Mouse (Mus musculus) lung, postnatal 0 days (tissue): ENCODE results near the gene Gna11. TPM values are rescaled to one million over a fixed set of nuclear protein-coding genes. Genes with fewer than 3 reads are reported as not detected.

Source experiments
- ATAC-seq: fragments of 200-750 bp; cut with Nextera tagmentation; 2 replicates; pipeline ENCODE4 v1.8.0; 2017; ENCODE audit warnings: moderate library complexity
- DNase-seq: peaks from one replicate; pipeline ENCODE4 v3.0.0-alpha.2; 2016; ENCODE audit warnings: low spot score
- H3K27ac ChIP-seq: fragments of 300-500 bp; sonication (generic); 2 replicates; pipeline ENCODE4 v1.5.1; 2014; ENCODE audit warnings: antibody characterized with exemption, mild to moderate bottlenecking, low read length, mixed read lengths
- H3K27me3 ChIP-seq: fragments of 300-500 bp; sonication (generic); replicated peaks from 2 replicates; pipeline ENCODE4 v1.6.1; 2014; ENCODE audit warnings: low read length, mixed read lengths; ENCODE audit not compliant: insufficient read depth
- H3K36me3 ChIP-seq: fragments of 300-500 bp; sonication (generic); 2 replicates; pipeline ENCODE4 v1.6.1; 2014; ENCODE audit warnings: low read length, mixed read lengths; ENCODE audit not compliant: insufficient read depth
- H3K4me1 ChIP-seq: fragments of 300-500 bp; sonication (generic); 2 replicates; pipeline ENCODE4 v1.6.1; 2014; ENCODE audit warnings: antibody characterized with exemption, low read depth, low read length, mixed read lengths; ENCODE audit not compliant: insufficient read depth
- H3K4me2 ChIP-seq: fragments of 300-500 bp; sonication (generic); replicated peaks from 2 replicates; pipeline ENCODE4 v1.6.1; 2014; ENCODE audit warnings: low read depth, mild to moderate bottlenecking, low read length, moderate library complexity, mixed read lengths
- H3K4me3 ChIP-seq: fragments of 300-500 bp; sonication (generic); 2 replicates; pipeline ENCODE4 v1.5.1; 2014; ENCODE audit warnings: low read depth, low read length
- H3K9ac ChIP-seq: fragments of 300-500 bp; sonication (generic); replicated peaks from 2 replicates; pipeline ENCODE4 v1.6.1; 2014; ENCODE audit warnings: low read depth, mild to moderate bottlenecking
- H3K9me3 ChIP-seq: fragments of 300-500 bp; sonication (generic); 2 replicates; pipeline ENCODE4 v1.6.1; 2016; ENCODE audit warnings: low read length, mixed read lengths
- CTCF ChIP-seq: IDR thresholded peaks from 2 replicates; pipeline ENCODE4 v1.5.1; 2016; ENCODE audit warnings: antibody characterized with exemption, mild to moderate bottlenecking
- EP300 ChIP-seq: IDR thresholded peaks from 2 replicates; pipeline ENCODE4 v1.6.1; 2016; ENCODE audit warnings: antibody characterized with exemption, mild to moderate bottlenecking, control low read depth
- WGBS: fragments of 180-500 bp; shearing (Covaris S2); extraction: QIAGEN DNeasy Blood & Tissue Kit; methylation state at CpG from one replicate; pipeline ENCODE4 v1.1.7; 2014; 5-methylcytosine and 5-hydroxymethylcytosine counted together
- polyA plus RNA-seq: library from polyadenylated mRNA; unstranded; fragments of >200 nt; fragmentation: Nextera tagmentation; extraction: Ambion mirVana; gene quantifications from 2 replicates; pipeline ENCODE4 v1.2.1, GENCODE M21; 2015

Gene Gna11
- polyA plus RNA-seq, 1 experiment from 2014 or later: 62.5 TPM

GRCm38 (mm10) chr10:81494260-81495041, 50.5 kb downstream of the Gna11 start:
- peak overlapping the region; percentile 80; the same call in 1 of the 2 replicates for H3K9ac ChIP-seq
- H3K4me1 ChIP-seq: peaks cover 13% of the 10 kb centered on the region; the same call in 1 of the 2 replicates
- no peak for ATAC-seq
- no peak overlapping the region; the same call in 1 of the 2 replicates for H3K4me3 ChIP-seq
- H3K4me2 ChIP-seq: peak overlapping the region; percentile 86; the same call in 1 of the 2 replicates
- TF ChIP-seq EP300 (no peak), CTCF (no peak)
- no peaks in the 10 kb centered on the region for H3K9me3 ChIP-seq
- H3K27me3 ChIP-seq: no peaks in the 10 kb centered on the region
- 84% methylated on average over 11 of the region's 11 CpGs for WGBS
- DNase-seq: no peak
- H3K27ac ChIP-seq: no peak overlapping the region
- peaks cover 17% of the 10 kb centered on the region for H3K36me3 ChIP-seq

- 78% methylated on average over 8 of the region's 8 CpGs for WGBS
- H3K27ac ChIP-seq: no peak overlapping the region
- no peaks in the 10 kb centered on the region for H3K9me3 ChIP-seq
- H3K4me2 ChIP-seq: no peak overlapping the region
- peaks cover 20% of the 10 kb centered on the region for H3K36me3 ChIP-seq
- TF ChIP-seq CTCF (peak; percentile 61), EP300 (no peak)
- ATAC-seq: no peak
- H3K4me3 ChIP-seq: no peak overlapping the region
- H3K4me1 ChIP-seq: peaks cover 13% of the 10 kb centered on the region; the same call in 1 of the 2 replicates
- no peak for DNase-seq
- H3K27me3 ChIP-seq: no peaks in the 10 kb centered on the region
- no peak overlapping the region for H3K9ac ChIP-seq
Measured at GRCm38 (mm10) chr10:81493601-81494220, 51.3 kb downstream of the Gna11 start.

GRCm38 (mm10) chr10:81492606-81493240, 52.3 kb downstream of the Gna11 start:
- Histone ChIP-seq H3K36me3 (peaks cover 30% of the 10 kb centered on the region), H3K4me2 (no peak overlapping the region), H3K4me1 (peaks cover 13% of the 10 kb centered on the region; the same call in 1 of the 2 replicates), H3K4me3 (no peak overlapping the region), H3K9me3 (no peaks in the 10 kb centered on the region), H3K27ac (no peak overlapping the region), H3K9ac (no peak overlapping the region), H3K27me3 (no peaks in the 10 kb centered on the region)
- no peak for ATAC-seq
- 89% methylated on average over 11 of the region's 11 CpGs for WGBS
- no peak for TF ChIP-seq EP300
- no peak for TF ChIP-seq CTCF
- no peak for DNase-seq

- Histone ChIP-seq H3K4me2 (no peak overlapping the region), H3K9me3 (no peaks in the 10 kb centered on the region), H3K27me3 (no peaks in the 10 kb centered on the region), H3K9ac (no peak overlapping the region), H3K4me3 (no peak overlapping the region), H3K27ac (no peak overlapping the region), H3K4me1 (peaks cover 9% of the 10 kb centered on the region; the same call in 1 of the 2 replicates), H3K36me3 (peaks cover 34% of the 10 kb centered on the region)
- TF ChIP-seq CTCF (no peak), EP300 (no peak)
- DNase-seq (no peak), ATAC-seq (no peak)
- WGBS: 89% methylated on average over 9 of the region's 9 CpGs
Measured at GRCm38 (mm10) chr10:81491018-81491417, 54.0 kb downstream of the Gna11 start.

GRCm38 (mm10) chr10:81489941-81490340, 55.0 kb downstream of the Gna11 start:
- no peaks in the 10 kb centered on the region for H3K9me3 ChIP-seq
- H3K4me3 ChIP-seq: no peak overlapping the region
- H3K9ac ChIP-seq: no peak overlapping the region
- H3K36me3 ChIP-seq: peaks cover 34% of the 10 kb centered on the region
- TF ChIP-seq CTCF (no peak), EP300 (no peak)
- WGBS: 79% methylated on average over 14 of the region's 14 CpGs
- DNase-seq (no peak), ATAC-seq (no peak)
- no peak overlapping the region for H3K4me2 ChIP-seq
- peaks cover 2% of the 10 kb centered on the region; the same call in 1 of the 2 replicates for H3K4me1 ChIP-seq
- no peaks in the 10 kb centered on the region for H3K27me3 ChIP-seq
- no peak overlapping the region for H3K27ac ChIP-seq

GRCm38 (mm10) chr10:81488081-81488480, 56.9 kb downstream of the Gna11 start:
- no peak for ATAC-seq
- H3K4me3 ChIP-seq: no peak overlapping the region
- WGBS: 70% methylated on average over 11 of the region's 11 CpGs
- H3K36me3 ChIP-seq: peaks cover 34% of the 10 kb centered on the region
- H3K9ac ChIP-seq: no peak overlapping the region
- no peak for TF ChIP-seq EP300
- no peak for TF ChIP-seq CTCF
- H3K27me3 ChIP-seq: no peaks in the 10 kb centered on the region
- no peak for DNase-seq
- H3K4me1 ChIP-seq: no peaks in the 10 kb centered on the region
- no peak overlapping the region for H3K4me2 ChIP-seq
- H3K27ac ChIP-seq: no peak overlapping the region
- no peaks in the 10 kb centered on the region for H3K9me3 ChIP-seq
